Mouse (Mus musculus): Measurements from ENCODE around the gene Zfp119a. TPM values are rescaled to one million over a fixed set of nuclear protein-coding genes. Genes with fewer than 3 reads are reported as not detected.

The Zfp119a gene
- total RNA-seq (2021): 1 to 10 TPM; 3.1 to 4.9 TPM
- long read RNA-seq, experiment 1, partial matches to known transcripts: 0 of 4 reads
- long read RNA-seq, experiment 1, other reads (novel, unspliced or antisense): 2 of 4 reads
- long read RNA-seq, experiment 2, partial matches to known transcripts: 0 of 1 reads
- long read RNA-seq, experiment 2, other reads (novel, unspliced or antisense): 0 of 1 reads

DNA sequence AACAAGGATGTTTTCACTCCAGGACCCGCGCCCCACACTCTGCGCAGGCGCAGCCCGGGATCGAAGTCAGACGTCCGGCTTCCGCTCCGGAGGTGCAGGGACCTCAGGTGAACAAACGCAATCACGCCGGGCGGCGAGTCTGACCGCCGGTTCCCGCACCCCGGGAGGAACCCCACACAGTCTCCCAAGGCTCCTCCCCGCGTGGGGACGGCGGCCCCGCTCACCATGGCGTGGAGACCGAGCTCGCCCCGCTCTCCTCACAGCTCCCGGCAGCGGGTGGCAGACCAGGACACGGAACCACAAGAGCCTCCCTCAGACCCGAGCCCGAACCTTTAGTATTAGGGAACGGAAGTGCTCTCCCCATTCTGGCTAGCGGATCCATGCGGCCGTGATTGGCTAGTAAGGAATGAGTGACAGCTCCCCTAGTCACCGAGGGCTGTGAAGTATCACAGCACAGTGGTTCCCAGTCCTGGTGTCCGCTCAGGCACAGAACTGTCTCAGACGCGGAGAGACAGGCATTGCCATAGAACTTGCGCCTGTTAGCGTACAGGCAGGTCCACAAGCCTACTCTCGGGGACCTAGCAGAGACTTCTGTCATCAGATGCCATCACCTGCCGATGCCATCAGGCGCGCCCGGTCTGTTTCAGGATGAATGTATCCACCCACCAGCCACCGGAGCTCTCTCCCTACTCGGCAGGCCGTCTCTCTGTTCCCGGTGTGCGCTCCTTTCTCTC is at the start of gene Zfp119a:
Gene Zfp119a (minus strand): TSS at position 295 of the 734 bp plus-strand sequence.
- DNase-seq: peak; percentile 88 to 90

DNA sequence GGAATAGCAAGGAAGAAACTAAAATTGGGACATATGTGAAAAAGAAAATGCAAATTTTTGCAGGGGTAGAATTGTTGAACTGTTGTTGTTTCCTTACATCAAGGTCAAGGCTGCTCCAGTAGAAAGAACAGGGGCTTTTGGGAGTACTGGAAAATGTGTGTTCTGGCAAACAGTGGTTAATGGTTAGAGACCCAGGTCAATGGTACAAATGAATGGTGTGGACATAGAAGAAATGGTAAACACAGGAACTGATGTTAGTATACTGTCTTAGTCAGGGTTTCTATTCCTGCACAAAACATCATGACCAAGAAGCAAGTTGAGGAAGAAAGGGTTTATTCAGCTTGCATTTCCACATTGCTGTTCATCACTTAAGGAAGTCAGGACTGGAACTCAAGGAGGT is 27.9 kb upstream of the Zfp119a start:
- no peak for DNase-seq

DNA sequence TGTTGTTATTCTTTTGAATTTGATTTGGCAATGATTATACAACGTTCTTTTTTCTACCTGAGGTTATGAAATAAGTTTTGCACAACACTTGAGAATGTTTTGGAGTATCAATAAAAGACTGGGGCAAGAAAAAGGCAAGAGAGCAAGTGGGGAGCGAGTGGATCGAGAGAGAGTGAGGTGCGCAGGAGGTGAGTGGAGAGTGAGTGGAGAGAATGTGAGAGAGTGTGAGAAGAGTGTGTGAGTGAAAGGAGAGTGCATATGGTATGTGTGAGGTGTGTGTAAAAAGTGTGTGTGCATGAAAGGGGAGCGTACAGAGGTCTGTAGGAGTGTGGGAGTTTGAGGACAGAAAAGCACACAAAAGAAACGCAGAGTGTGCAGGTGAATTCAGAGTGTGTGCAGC is 25.4 kb upstream of the Zfp119a start:
- no peak for DNase-seq

DNA sequence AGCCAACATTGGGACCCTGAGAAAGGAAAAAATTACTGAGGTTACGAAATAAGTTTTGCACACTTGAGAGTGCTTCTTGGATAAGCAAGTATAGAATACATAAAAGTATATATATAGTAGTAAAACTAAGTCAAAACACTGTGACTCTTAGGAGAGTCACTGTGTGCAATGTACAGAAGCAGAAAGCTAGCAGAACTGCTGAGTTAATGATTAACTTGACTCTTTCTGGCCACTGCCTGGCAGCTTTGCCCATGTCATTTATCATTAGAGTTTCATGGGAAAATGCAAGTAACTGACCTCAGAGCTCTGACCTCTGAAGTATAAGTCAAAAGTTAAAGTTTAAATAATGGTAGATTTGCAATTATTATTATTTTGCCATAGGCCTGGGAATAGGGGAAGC is 25.0 kb upstream of the Zfp119a start:
- no peak for DNase-seq

DNA sequence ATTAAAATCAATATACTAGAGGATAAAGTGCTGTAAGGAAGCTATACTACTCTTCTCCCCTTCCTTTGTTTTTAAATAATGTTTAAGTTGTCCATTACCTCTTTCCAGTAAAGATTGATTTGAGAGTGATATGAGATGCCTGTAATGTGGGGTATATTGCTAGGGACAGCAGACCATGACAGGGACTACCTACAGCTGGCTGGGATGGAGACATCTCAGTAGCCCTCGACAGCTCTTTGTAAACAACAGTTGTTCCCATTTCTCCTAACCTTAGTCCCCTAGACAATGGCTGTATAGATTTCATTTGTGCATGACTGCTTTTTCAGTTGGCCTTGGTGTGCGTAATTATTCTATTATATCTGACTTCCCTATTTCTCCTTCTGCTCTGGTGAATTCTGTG is 24.4 kb upstream of the Zfp119a start:
- DNase-seq: no peak

DNA sequence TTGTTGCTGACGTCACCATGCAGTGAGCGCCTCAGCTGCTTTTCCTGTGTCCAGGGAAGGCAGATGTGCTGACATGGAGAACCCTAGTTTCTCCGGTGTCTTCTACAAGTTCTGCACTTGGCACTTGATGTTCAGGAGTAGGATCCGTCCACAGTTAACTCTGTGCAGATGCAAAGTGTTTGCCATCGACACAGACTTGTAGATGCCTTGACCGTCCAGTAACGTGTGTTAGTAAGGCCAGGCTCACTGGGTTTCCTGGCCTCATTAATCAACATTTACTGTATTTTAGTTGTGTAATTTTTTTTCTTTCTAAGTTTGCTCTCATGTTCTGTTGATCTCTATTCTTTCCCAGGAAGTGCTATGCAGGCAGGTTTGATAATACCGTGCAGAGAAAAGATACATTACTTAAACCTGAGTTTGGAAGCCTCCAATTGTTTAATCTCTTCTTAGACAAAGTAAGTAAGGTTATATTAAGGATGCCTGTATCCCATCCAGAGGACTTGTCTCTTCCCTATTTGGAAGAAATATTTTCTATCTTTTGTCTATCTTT is 13.8 kb upstream of the Zfp119a start:
- peak in 1 of 2 experiments; percentile 64 for DNase-seq

DNA sequence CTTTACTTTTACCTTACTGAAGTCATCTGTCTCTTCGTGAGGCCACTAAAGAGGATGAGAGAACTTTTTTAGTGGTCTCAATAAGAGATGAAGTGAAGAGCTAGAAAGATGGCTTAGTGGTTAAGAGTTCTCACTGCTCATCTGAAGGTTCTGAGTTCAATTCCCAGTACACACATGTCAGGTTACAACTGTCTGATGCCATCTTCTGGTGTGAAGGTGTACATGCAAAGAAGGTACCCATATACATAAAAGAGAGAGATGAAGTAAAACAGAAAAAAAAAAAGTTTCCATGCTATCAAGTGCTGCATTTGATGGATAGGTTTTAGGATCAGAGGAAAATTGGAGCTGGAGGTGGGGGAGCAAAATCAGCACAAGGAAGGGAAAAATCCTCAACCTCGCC is 6.2 kb upstream of the Zfp119a start:
- no peak for DNase-seq

DNA sequence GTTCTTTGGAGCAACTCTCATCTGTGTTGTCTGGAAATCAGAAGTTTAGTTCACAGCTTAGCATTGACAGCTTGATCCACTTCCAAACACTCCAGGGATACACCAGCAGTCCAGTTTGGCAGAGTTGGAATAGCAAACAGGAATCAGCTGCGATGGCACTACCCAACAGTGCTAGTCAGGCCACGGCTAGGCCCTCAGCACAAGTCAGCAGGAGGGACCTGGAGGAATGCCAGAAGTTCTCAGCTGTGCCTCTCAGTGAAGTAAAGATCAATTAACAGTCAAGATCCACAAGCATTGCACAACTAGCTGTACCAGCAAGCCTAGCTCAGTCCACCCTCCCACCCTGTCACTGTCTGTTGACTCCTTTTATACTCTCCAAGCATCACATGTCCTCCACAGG is 4.9 kb upstream of the Zfp119a start:
- DNase-seq: no peak

DNA sequence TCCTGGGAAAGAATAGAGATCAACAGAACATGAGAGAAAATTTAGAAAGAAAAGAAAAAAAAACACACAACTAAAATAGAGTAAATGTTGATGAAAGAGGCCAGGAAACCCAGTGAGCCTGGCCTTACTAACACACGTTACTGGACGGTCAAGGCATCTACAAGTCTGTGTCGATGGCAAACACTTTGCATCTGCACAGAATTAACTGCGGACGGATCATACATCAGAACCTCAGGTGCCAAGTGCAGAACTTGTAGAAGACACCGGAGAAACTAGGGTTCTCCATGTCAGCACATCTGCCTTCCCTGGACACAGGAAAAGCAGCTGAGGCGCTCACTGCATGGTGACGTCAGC is 471 bp downstream of the Zfp119a start:
- DNase-seq: peak; percentile 9 to 50

DNA sequence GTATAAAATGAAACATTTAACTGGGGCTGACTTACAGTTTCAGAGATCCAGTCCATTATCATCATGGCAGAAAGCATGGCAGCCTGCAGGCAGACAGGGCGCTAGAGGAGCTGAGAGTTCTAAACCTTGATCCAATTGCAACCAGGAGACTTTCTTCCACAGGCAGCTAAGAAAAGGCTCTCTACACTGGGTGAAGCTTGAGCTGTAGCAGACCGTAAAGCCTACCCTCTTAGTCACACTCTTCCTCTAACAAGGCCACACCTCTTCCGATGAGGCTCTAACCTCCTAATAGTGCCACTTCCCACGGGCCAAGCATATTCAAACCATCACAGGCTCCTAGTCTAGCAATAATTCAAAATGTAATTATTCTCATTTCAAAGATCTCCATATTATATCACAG is 1.5 kb downstream of the Zfp119a start:
- no peak for DNase-seq

DNA sequence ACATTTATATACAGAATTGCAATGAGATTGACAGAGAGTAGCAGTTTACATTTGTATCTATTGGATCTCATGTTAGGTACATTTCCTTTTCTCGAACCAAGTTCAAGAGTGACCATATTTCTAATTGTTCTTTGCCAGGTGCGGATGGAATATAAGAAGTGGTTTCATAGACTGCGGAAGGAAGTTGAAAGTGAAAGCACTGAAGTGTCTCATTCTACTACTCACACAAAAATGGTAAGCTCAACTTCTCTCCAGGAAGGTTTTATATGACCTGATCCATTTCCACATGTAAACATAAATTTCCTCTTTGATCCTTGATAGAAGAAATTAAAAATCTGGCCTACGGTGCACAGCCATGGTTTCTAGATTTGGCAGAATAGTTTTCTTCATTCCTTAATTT is 35.7 kb downstream of the Zfp119a start:
- no peak for DNase-seq

DNA sequence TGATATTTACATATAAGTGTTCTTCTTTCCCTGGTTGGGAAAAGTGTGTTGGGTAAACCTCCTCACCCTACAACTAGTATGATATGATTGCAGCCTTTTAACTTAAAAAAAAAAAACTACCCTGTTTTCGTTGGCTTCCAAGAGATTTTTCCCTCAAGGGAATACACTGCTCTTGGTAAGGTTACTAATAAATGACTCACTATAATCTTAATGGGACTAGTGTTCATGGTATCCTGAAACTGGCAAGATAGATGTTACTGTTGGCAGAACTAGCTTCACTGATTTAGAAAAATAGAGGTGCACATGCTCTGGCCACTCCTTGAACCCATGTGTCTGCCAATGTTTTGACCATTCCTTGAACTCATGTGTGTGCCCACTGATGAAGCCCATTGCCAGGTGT is 57.2 kb downstream of the Zfp119a start:
- DNase-seq: no peak

DNA sequence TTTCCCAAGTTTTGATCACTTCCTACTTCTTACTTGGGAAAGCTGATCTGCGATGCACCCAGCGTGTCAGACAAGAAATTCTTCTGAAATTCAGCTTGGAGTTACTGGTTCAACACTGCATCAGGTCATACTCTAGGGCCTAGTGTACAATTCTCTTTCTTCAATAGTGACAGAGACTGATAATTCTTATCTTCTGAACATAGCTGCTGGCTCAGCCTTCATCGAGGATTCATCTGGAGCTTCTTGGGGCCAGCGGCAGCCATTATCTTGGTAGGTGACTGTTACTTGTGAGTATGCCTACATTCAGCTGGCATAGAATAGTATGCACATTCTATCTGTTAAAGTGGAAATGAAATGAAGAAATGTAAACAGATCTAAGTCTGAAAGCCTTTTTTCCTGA is 61.9 kb downstream of the Zfp119a start:
- no peak for DNase-seq

Other genes starting within 250 kb of the Zfp119a start
- 1 to 10 TPM; 3.2 TPM for gene Pot1b, start 166.3 kb downstream of the Zfp119a start, total RNA-seq (2021)
- under 1 TPM; 0.64 to 0.67 TPM for gene Adgre4, start 128.9 kb downstream of the Zfp119a start, total RNA-seq (2021)
- gene Zfp959, start 13.2 kb upstream of the Zfp119a start, total RNA-seq (2021): 1 to 10 TPM; 4.5 to 4.9 TPM
- 1 to 10 TPM; 2.4 TPM for gene Zfp119b, start 70.6 kb upstream of the Zfp119a start, total RNA-seq (2021)
- gene Ebi3, start 73.7 kb upstream of the Zfp119a start, total RNA-seq (2021): 1 to 10 TPM in 1 of 2 experiments, under 1 TPM in 1; 0.69 to 1.1 TPM
- 1 to 10 TPM; 7.5 to 8.6 TPM for gene Yju2, start 80.2 kb upstream of the Zfp119a start, total RNA-seq (2021)
- gene Shd, start 91.5 kb upstream of the Zfp119a start, total RNA-seq (2021): 1 to 10 TPM; 1.1 to 1.9 TPM
- gene Fsd1, start 107.6 kb upstream of the Zfp119a start, total RNA-seq (2021): not detected
- gene Stap2, start 126.7 kb upstream of the Zfp119a start, total RNA-seq (2021): 10 to 100 TPM; 12.3 to 12.9 TPM
- gene Mpnd, start 126.8 kb upstream of the Zfp119a start, total RNA-seq (2021): 10 to 100 TPM; 59.7 to 60.5 TPM
- 10 to 100 TPM; 11.7 to 13.7 TPM for gene Sh3gl1, start 157.7 kb upstream of the Zfp119a start, total RNA-seq (2021)
- gene Chaf1a, start 161.5 kb upstream of the Zfp119a start, total RNA-seq (2021): 1 to 10 TPM; 1.1 to 1.3 TPM
- 10 to 100 TPM; 51.4 to 57.0 TPM for gene Ubxn6, start 196.1 kb upstream of the Zfp119a start, total RNA-seq (2021)
- 10 to 100 TPM; 30.6 to 37.2 TPM for gene Hdgfl2, start 200.7 kb upstream of the Zfp119a start, total RNA-seq (2021)
- gene Plin4, start 230.9 kb upstream of the Zfp119a start, total RNA-seq (2021): 100 to 1,000 TPM; 118 to 175 TPM
- 100 to 1,000 TPM; 166 TPM for gene Plin5, start 238.7 kb upstream of the Zfp119a start, total RNA-seq (2021)
- 10 to 100 TPM; 56.2 to 65.4 TPM for gene Lrg1, start 243.1 kb upstream of the Zfp119a start, total RNA-seq (2021)